Mouse (Mus musculus): Measurements from ENCODE around the gene Anapc1. TPM values are rescaled to one million over a fixed set of nuclear protein-coding genes. Genes with fewer than 3 reads are reported as not detected.

The Anapc1 gene
- 146 TPM for polyA plus RNA-seq (2014; fragmentation: Illumina TruSeq; extraction: RNeasy Lipid Tissue Mini Kit (QIAGEN cat#74804))

DNA sequence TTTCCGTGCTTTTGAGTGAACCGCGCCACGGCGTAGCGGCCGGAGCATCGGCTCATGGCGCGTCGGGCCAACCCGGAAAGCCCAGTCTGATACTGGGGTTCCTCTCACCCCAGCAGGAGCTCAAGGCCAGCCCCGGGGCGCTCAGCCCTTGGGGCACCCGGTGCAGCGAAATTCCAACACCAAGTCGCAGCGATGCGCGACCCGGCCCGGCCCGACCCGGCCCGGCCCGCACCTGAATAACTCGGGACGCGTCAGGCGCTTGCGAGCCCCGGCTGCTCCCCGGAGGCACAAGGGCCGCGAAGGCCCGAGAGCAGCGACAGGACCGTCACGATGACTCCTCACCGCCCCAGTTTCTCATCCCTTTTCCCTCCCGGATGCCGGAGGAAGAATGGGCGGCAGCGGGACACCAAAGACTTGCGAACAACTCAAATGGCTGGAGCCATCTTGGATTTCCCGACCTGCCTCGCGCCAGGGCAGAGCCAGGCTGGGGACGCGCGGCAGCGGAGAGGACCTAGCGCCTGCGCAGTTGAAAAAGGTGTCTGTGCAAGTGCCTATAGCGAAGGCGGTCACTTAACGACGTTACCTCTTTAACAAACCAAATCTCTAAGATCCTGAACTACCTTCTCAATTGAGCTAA is at the start of gene Anapc1:
Gene Anapc1, minus strand, starts transcription at position 471 of the 637 bp plus-strand sequence.

DNA sequence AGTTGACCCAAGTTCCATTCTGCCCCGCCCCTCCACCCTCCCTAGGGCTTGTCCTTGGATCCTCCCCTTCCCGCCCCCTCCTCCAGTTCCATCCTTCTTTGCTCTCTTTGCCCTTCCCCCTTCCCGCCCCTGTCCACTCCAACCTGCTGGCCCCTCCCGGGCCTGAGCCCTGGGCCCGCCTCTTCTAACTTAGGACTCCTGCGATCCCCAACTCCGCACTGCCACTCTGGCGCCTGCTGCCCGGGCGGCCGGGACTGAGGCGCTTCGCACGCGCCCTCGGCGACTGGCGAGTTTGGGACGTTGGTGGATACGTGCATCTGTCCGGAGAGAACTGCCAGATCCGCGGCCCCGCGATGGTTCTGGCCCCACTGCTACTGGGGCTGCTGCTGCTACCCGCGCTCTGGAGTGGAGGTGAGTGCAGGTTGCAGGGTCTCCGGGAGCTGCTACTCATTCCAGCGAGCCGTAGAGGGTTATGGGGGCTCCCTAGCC is 11.5 kb upstream of the Anapc1 start, which contains the start of gene Mertk:
Gene Mertk, plus strand, starts transcription at position 264 of the 489 bp plus-strand sequence.

DNA sequence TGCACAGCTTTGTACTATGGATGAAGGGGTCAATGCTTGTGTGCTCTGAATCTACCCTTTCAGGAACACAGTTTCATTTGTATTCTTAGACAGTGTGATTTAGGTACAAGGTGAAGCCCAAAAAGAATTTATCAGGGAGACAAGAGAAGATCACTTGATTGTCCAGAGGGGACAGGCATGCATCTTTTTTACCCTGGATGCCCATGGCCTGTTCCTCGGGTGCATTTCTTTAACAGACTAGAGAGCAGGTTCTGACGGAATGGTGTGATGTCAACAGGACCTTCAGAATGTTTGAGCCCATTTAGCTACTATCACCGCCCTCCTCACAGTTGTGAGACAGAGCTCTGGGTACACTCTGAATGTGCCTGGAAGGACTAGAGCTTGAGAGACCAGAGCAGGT is 96.3 kb downstream of the Anapc1 start, which contains the start of gene Spdye4c:
Gene Spdye4c, plus strand, starts transcription at position 301 of the 400 bp plus-strand sequence.

Other genes starting within 250 kb of the Anapc1 start
- gene Spdye4c, start 96.2 kb downstream of the Anapc1 start, polyA plus RNA-seq (2014; fragmentation: Illumina TruSeq; extraction: RNeasy Lipid Tissue Mini Kit (QIAGEN cat#74804)): not detected
- gene Mertk, start 11.6 kb upstream of the Anapc1 start, polyA plus RNA-seq (2014; fragmentation: Illumina TruSeq; extraction: RNeasy Lipid Tissue Mini Kit (QIAGEN cat#74804)): 26.6 TPM
- 82.8 TPM for gene Tmem87b, start 130.7 kb upstream of the Anapc1 start, polyA plus RNA-seq (2014; fragmentation: Illumina TruSeq; extraction: RNeasy Lipid Tissue Mini Kit (QIAGEN cat#74804))
- 4.8 TPM for gene Fbln7, start 175.6 kb upstream of the Anapc1 start, polyA plus RNA-seq (2014; fragmentation: Illumina TruSeq; extraction: RNeasy Lipid Tissue Mini Kit (QIAGEN cat#74804))

Data from ovary, adult 10 weeks (tissue).